Mouse (Mus musculus) bone marrow macrophage, adult 2 months (primary cell): ENCODE data around the gene Nynrin. TPM values are rescaled to one million over a fixed set of nuclear protein-coding genes. Genes with fewer than 3 reads are reported as not detected.
A peak's percentile ranks its signal among the peaks of the same experiment; 100 is the strongest.

Source experiments
- H3K27ac ChIP-seq: 2 replicates; pipeline ENCODE4 v1.5.1; 2012; ENCODE audit warnings: low read depth, low read length; ENCODE audit not compliant: insufficient read depth
- H3K4me1 ChIP-seq: 2 replicates; pipeline ENCODE4 v1.6.1; 2012; ENCODE audit warnings: low read length; ENCODE audit not compliant: control insufficient read depth, insufficient read depth
- H3K4me3 ChIP-seq: 2 replicates; pipeline ENCODE4 v1.5.1; 2012; ENCODE audit warnings: mild to moderate bottlenecking, low read length, moderate library complexity; ENCODE audit not compliant: insufficient read depth
- CTCF ChIP-seq: IDR thresholded peaks from 2 replicates; pipeline ENCODE4 v1.5.1; 2012; ENCODE audit warnings: low read depth, mild to moderate bottlenecking, low read length, moderate library complexity
- POLR2A ChIP-seq: IDR thresholded peaks from 2 replicates; pipeline ENCODE4 v1.6.1; 2012; ENCODE audit warnings: mild to moderate bottlenecking, low read depth, low read length, borderline replicate concordance
- polyA plus RNA-seq: library from polyadenylated mRNA; stranded (reverse); fragments of >200 nt; gene quantifications from 2 replicates; pipeline ENCODE4 v1.2.4, GENCODE M21; 2012; ENCODE audit not compliant: missing spikeins, insufficient read depth, insufficient read length

Nynrin gene
- polyA plus RNA-seq, 1 experiment = 3.2 TPM

GRCm38 (mm10) chr14:55886571-55887382 lies 33.0 kb downstream of the Nynrin start:
- no peak for TF ChIP-seq CTCF
- peak overlapping the region; percentile 45 for H3K27ac ChIP-seq

GRCm38 (mm10) chr14:55897671-55898070 lies 43.9 kb downstream of the Nynrin start:
- no peak overlapping the region for H3K4me3 ChIP-seq
- no peak overlapping the region for H3K27ac ChIP-seq
- TF ChIP-seq CTCF (no peak), POLR2A (no peak)
- peaks cover 4% of the 10 kb centered on the region; the same call in 1 of the 2 replicates for H3K4me1 ChIP-seq

More at GRCm38 (mm10) chr14:55886571-55887382, 33.0 kb downstream of the Nynrin start:
- Histone ChIP-seq H3K4me3 (peak overlapping the region; percentile 37), H3K4me1 (peaks cover 19% of the 10 kb centered on the region)

- TF ChIP-seq POLR2A (no peak), CTCF (no peak)
- H3K27ac ChIP-seq = no peak overlapping the region
- no peak overlapping the region for H3K4me3 ChIP-seq
- peaks cover 4% of the 10 kb centered on the region; the same call in 1 of the 2 replicates for H3K4me1 ChIP-seq
Observed at GRCm38 (mm10) chr14:55898947-55899346, 45.1 kb downstream of the Nynrin start.

GRCm38 (mm10) chr14:55899701-55900413 lies 46.0 kb downstream of the Nynrin start, which contains the start of gene Sdr39u1:
Sdr39u1 (minus strand) TSS chr14:55900293.
- peak within 1 kb of the TSS; percentile 43 for H3K4me3 ChIP-seq
- TF ChIP-seq CTCF (no peak), POLR2A (no peak)
- H3K4me1 ChIP-seq = peaks cover 4% of the 10 kb centered on the region; the same call in 1 of the 2 replicates
- no peak within 1 kb of the TSS for H3K27ac ChIP-seq

GRCm38 (mm10) chr14:55900414-55900755 lies 46.6 kb downstream of the Nynrin start:
- Histone ChIP-seq H3K4me3 (peak overlapping the region; percentile 43), H3K27ac (no peak overlapping the region), H3K4me1 (peaks cover 4% of the 10 kb centered on the region; the same call in 1 of the 2 replicates)
- no peak for TF ChIP-seq POLR2A
- no peak for TF ChIP-seq CTCF

GRCm38 (mm10) chr14:55905518-55905917 lies 51.7 kb downstream of the Nynrin start:
- Histone ChIP-seq H3K4me3 (no peak overlapping the region), H3K27ac (no peak overlapping the region), H3K4me1 (peaks cover 11% of the 10 kb centered on the region)
- no peak for TF ChIP-seq POLR2A
- TF ChIP-seq CTCF = no peak

- H3K4me1 ChIP-seq = no peaks in the 10 kb centered on the region
- no peak for TF ChIP-seq POLR2A
- TF ChIP-seq CTCF = no peak
Observed at GRCm38 (mm10) chr14:55913406-55913805, 59.6 kb downstream of the Nynrin start.

GRCm38 (mm10) chr14:55918240-55919082 lies 64.7 kb downstream of the Nynrin start:
- H3K4me3 ChIP-seq = no peak overlapping the region
- TF ChIP-seq POLR2A = no peak
- TF ChIP-seq CTCF = no peak
- no peaks in the 10 kb centered on the region for H3K4me1 ChIP-seq
- H3K27ac ChIP-seq = no peak overlapping the region

More at GRCm38 (mm10) chr14:55913406-55913805, 59.6 kb downstream of the Nynrin start:
- H3K27ac ChIP-seq = no peak overlapping the region
- no peak overlapping the region for H3K4me3 ChIP-seq

GRCm38 (mm10) chr14:55922475-55923232 lies 68.8 kb downstream of the Nynrin start:
- Histone ChIP-seq H3K27ac (no peak overlapping the region), H3K4me1 (no peaks in the 10 kb centered on the region; the same call in 1 of the 2 replicates), H3K4me3 (no peak overlapping the region)
- TF ChIP-seq CTCF (no peak), POLR2A (no peak)

Other genes with a start within 250 kb of the Nynrin start
- 0.25 TPM in 1 of 2 replicates, not detected in the other for gene Rec8, start 236.0 kb upstream of the Nynrin start, polyA plus RNA-seq
- gene Ipo4, start 218.1 kb upstream of the Nynrin start, polyA plus RNA-seq = 31.4 and 33.3 TPM in 2 replicates
- 0.59 and 3.0 TPM in 2 replicates for gene Gm49378, start 216.1 kb upstream of the Nynrin start, polyA plus RNA-seq
- 61.9 and 64.9 TPM in 2 replicates for gene Tm9sf1, start 210.2 kb upstream of the Nynrin start, polyA plus RNA-seq
- gene Tssk4, start 203.8 kb upstream of the Nynrin start, polyA plus RNA-seq = 1.6 and 1.7 TPM in 2 replicates
- 35.9 and 36.3 TPM in 2 replicates for gene Mdp1, start 193.5 kb upstream of the Nynrin start, polyA plus RNA-seq
- 38.8 and 41.2 TPM in 2 replicates for gene Gmpr2, start 182.1 kb upstream of the Nynrin start, polyA plus RNA-seq
- 318 and 335 TPM in 2 replicates for gene Nedd8, start 181.9 kb upstream of the Nynrin start, polyA plus RNA-seq
- gene Tinf2, start 172.2 kb upstream of the Nynrin start, polyA plus RNA-seq = 18.0 and 19.5 TPM in 2 replicates
- gene Tgm1, start 140.1 kb upstream of the Nynrin start, polyA plus RNA-seq = 0.59 and 1.1 TPM in 2 replicates
- 28.2 and 29.4 TPM in 2 replicates for gene Rabggta, start 131.7 kb upstream of the Nynrin start, polyA plus RNA-seq
- gene Dhrs1, start 108.3 kb upstream of the Nynrin start, polyA plus RNA-seq = 117 and 120 TPM in 2 replicates
- 17.1 and 22.1 TPM in 2 replicates for gene Nop9, start 108.3 kb upstream of the Nynrin start, polyA plus RNA-seq
- 0.67 TPM in 1 of 2 replicates, not detected in the other for gene Cideb, start 95.6 kb upstream of the Nynrin start, polyA plus RNA-seq
- gene Ltb4r2, start 92.6 kb upstream of the Nynrin start, polyA plus RNA-seq = 0.15 and 0.25 TPM in 2 replicates
- gene Ltb4r1, start 88.0 kb upstream of the Nynrin start, polyA plus RNA-seq = 1.5 and 1.7 TPM in 2 replicates
- gene Adcy4, start 69.9 kb upstream of the Nynrin start, polyA plus RNA-seq = not detected in 2 replicates
- 28.4 and 31.8 TPM in 2 replicates for gene Ripk3, start 65.1 kb upstream of the Nynrin start, polyA plus RNA-seq
- gene Nfatc4, start 30.9 kb upstream of the Nynrin start, polyA plus RNA-seq = 0.36 and 0.99 TPM in 2 replicates
- 0.16 TPM in 1 of 2 replicates, not detected in the other for gene Cbln3, start 30.4 kb downstream of the Nynrin start, polyA plus RNA-seq
- 26.8 and 28.9 TPM in 2 replicates for gene Khnyn, start 30.9 kb downstream of the Nynrin start, polyA plus RNA-seq
- 2.0 and 3.2 TPM in 2 replicates for gene Sdr39u1, start 46.3 kb downstream of the Nynrin start, polyA plus RNA-seq
- gene Cma1, start 90.7 kb downstream of the Nynrin start, polyA plus RNA-seq = not detected in 2 replicates
- gene Cma2, start 97.0 kb downstream of the Nynrin start, polyA plus RNA-seq = not detected in 2 replicates
- not detected in 2 replicates for gene Mcpt1, start 164.0 kb downstream of the Nynrin start, polyA plus RNA-seq
- gene Mcpt9, start 176.5 kb downstream of the Nynrin start, polyA plus RNA-seq = not detected in 2 replicates
- not detected in 2 replicates for gene Mcpt2, start 188.0 kb downstream of the Nynrin start, polyA plus RNA-seq
- gene Mcpt4, start 208.3 kb downstream of the Nynrin start, polyA plus RNA-seq = not detected in 2 replicates
- 0.67 TPM in 1 of 2 replicates, not detected in the other for gene Mcpt8, start 231.3 kb downstream of the Nynrin start, polyA plus RNA-seq
- not detected in 2 replicates for gene Ctsg, start 248.6 kb downstream of the Nynrin start, polyA plus RNA-seq